Mouse (Mus musculus): ENCODE measurements around the gene Fam129a.

- TF ChIP-seq CTCF (IDR thresholded peaks at IDR 0.05; ENCODE audit: low read depth, low read length) (no peak), POLR2A (IDR thresholded peaks at IDR 0.05; ENCODE audit: insufficient read depth, low read length) (no peak), EP300 (IDR thresholded peaks at IDR 0.05; ENCODE audit: insufficient read depth, low read depth, low read length) (no peak)
Observed at GRCm38 (mm10) chr1:151686696-151687095, 115.7 kb downstream of the Fam129a start.

Data from ES-Bruce4 (cell line).